Mouse (Mus musculus): Measurements from ENCODE around the gene Bicral.

DNA sequence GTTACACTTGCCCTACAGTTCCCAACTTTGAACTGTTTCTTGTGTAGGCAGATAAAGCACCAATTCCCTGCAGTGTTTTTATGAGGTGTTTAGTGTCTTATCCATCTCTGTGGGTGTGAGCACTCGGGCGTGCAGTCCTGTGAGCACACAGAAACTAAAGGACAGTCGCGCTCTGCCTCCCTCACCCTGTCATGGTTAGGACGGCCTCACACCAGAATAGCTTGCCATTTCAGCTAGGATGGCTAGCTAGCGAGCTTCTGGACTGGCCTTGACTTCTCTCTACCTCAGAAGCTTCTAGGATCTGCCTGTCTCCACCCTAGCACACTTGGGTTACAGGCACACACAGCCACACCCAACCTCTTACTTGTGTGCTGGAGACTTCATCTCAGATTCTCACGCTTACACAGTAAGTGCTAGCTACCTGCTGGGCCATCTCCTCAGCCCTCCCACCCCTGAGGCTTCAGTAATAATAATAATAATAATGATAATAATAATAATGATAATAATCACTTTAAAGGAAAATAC lies 19.8 kb downstream of the Bicral start:
- TF ChIP-seq CTCF (IDR thresholded peaks at IDR 0.05) (no peak), EP300 (IDR thresholded peaks at IDR 0.05) (no peak)
